Mouse (Mus musculus): ENCODE data around the gene Pex7.
A peak's percentile ranks its signal among the peaks of the same experiment; 100 is the strongest.
"Not testable (repeated sequence)": the region's sequence is repeated elsewhere in the genome, so short reads cannot be mapped to it uniquely, and the experiment has no call there.

The Pex7 gene

GRCm38 (mm10) chr10:19933511-19934383 lies 26.3 kb upstream of the Pex7 start:
- no peak for DNase-seq (ENCODE audit: low read depth)

GRCm38 (mm10) chr10:19932986-19933385 lies 25.5 kb upstream of the Pex7 start:
- DNase-seq (ENCODE audit: low read depth): no peak

- no peak for DNase-seq (ENCODE audit: low read depth)
Measured at GRCm38 (mm10) chr10:19928205-19928604, 20.7 kb upstream of the Pex7 start.

GRCm38 (mm10) chr10:19926391-19926897 lies 19.0 kb upstream of the Pex7 start:
- not testable (repeated sequence) for DNase-seq (ENCODE audit: low read depth)

- no peak for DNase-seq (ENCODE audit: low read depth)
Measured at GRCm38 (mm10) chr10:19924256-19924655, 16.8 kb upstream of the Pex7 start.

- no peak for DNase-seq (ENCODE audit: low read depth)
Measured at GRCm38 (mm10) chr10:19922410-19922809, 14.9 kb upstream of the Pex7 start.

GRCm38 (mm10) chr10:19915301-19915700 lies 7.8 kb upstream of the Pex7 start:
- DNase-seq (ENCODE audit: low read depth): peak; percentile 56

GRCm38 (mm10) chr10:19913806-19914205 lies 6.3 kb upstream of the Pex7 start:
- no peak for DNase-seq (ENCODE audit: low read depth)

GRCm38 (mm10) chr10:19911583-19911982 lies 4.1 kb upstream of the Pex7 start:
- no peak for DNase-seq (ENCODE audit: low read depth)

GRCm38 (mm10) chr10:19910516-19910915 lies 3.0 kb upstream of the Pex7 start:
- no peak for DNase-seq (ENCODE audit: low read depth)

- no peak for DNase-seq (ENCODE audit: low read depth)
Measured at GRCm38 (mm10) chr10:19908076-19908475, 587 bp upstream of the Pex7 start.

GRCm38 (mm10) chr10:19904077-19904820 lies 3.2 kb downstream of the Pex7 start:
- no peak for DNase-seq (ENCODE audit: low read depth)

- no peak for DNase-seq (ENCODE audit: low read depth)
Measured at GRCm38 (mm10) chr10:19901992-19902391, 5.5 kb downstream of the Pex7 start.

GRCm38 (mm10) chr10:19900191-19900590 lies 7.3 kb downstream of the Pex7 start:
- no peak for DNase-seq (ENCODE audit: low read depth)

GRCm38 (mm10) chr10:19893976-19894375 lies 13.5 kb downstream of the Pex7 start:
- DNase-seq (ENCODE audit: low read depth): no peak

GRCm38 (mm10) chr10:19893146-19893545 lies 14.3 kb downstream of the Pex7 start:
- DNase-seq (ENCODE audit: low read depth): no peak

GRCm38 (mm10) chr10:19891686-19892085 lies 15.8 kb downstream of the Pex7 start:
- no peak for DNase-seq (ENCODE audit: low read depth)

GRCm38 (mm10) chr10:19889908-19890307 lies 17.6 kb downstream of the Pex7 start:
- no peak for DNase-seq (ENCODE audit: low read depth)

- DNase-seq (ENCODE audit: low read depth): no peak
Measured at GRCm38 (mm10) chr10:19886249-19886648, 21.2 kb downstream of the Pex7 start.

- DNase-seq (ENCODE audit: low read depth): no peak
Measured at GRCm38 (mm10) chr10:19884409-19884808, 23.1 kb downstream of the Pex7 start.

- no peak for DNase-seq (ENCODE audit: low read depth)
Measured at GRCm38 (mm10) chr10:19880437-19880836, 27.1 kb downstream of the Pex7 start.

GRCm38 (mm10) chr10:19879161-19879560 lies 28.3 kb downstream of the Pex7 start:
- no peak for DNase-seq (ENCODE audit: low read depth)

- no peak for DNase-seq (ENCODE audit: low read depth)
Measured at GRCm38 (mm10) chr10:19877679-19878078, 29.8 kb downstream of the Pex7 start.
